Mouse (Mus musculus): ENCODE data around the gene Dcst1. TPM values are rescaled to one million over a fixed set of nuclear protein-coding genes. Genes with fewer than 3 reads are reported as not detected.

The Dcst1 gene
- polyA plus RNA-seq, 1 experiment, result not detected

- Histone ChIP-seq H3K36me3 (ENCODE audit: control insufficient read depth) (peaks cover 12% of the 10 kb centered on the region), H3K4me1 (ENCODE audit: control insufficient read depth) (peaks cover 19% of the 10 kb centered on the region), H3K27me3 (ENCODE audit: control insufficient read depth) (no peaks in the 10 kb centered on the region), H3K9me3 (ENCODE audit: control insufficient read depth, low read length) (no peaks in the 10 kb centered on the region), H3K4me3 (replicated peaks) (no peak overlapping the region)
- TF ChIP-seq TAL1 (IDR thresholded peaks at IDR 0.05; ENCODE audit: low read length) (no peak), GATA1 (IDR thresholded peaks at IDR 0.05; ENCODE audit: low read length) (no peak)
These were observed 19.5 kb upstream of the Dcst1 start for GRCm38 (mm10) chr3:89384331-89385076.

- peaks cover 14% of the 10 kb centered on the region for H3K36me3 ChIP-seq (ENCODE audit: control insufficient read depth)
- no peaks in the 10 kb centered on the region for H3K27me3 ChIP-seq (ENCODE audit: control insufficient read depth)
- no peak overlapping the region for H3K4me3 ChIP-seq (replicated peaks)
- H3K9me3 ChIP-seq (ENCODE audit: control insufficient read depth, low read length), result no peaks in the 10 kb centered on the region
- TF ChIP-seq TAL1 (IDR thresholded peaks at IDR 0.05; ENCODE audit: low read length) (no peak), GATA1 (IDR thresholded peaks at IDR 0.05; ENCODE audit: low read length) (no peak)
- peaks cover 19% of the 10 kb centered on the region for H3K4me1 ChIP-seq (ENCODE audit: control insufficient read depth)
These were observed 18.7 kb upstream of the Dcst1 start for GRCm38 (mm10) chr3:89383651-89384255.

GRCm38 (mm10) chr3:89382950-89383349 is 17.9 kb upstream of the Dcst1 start:
- Histone ChIP-seq H3K27me3 (ENCODE audit: control insufficient read depth) (no peaks in the 10 kb centered on the region), H3K9me3 (ENCODE audit: control insufficient read depth, low read length) (no peaks in the 10 kb centered on the region), H3K4me1 (ENCODE audit: control insufficient read depth) (peaks cover 19% of the 10 kb centered on the region), H3K36me3 (ENCODE audit: control insufficient read depth) (peaks cover 14% of the 10 kb centered on the region), H3K4me3 (replicated peaks) (no peak overlapping the region)
- TF ChIP-seq GATA1 (IDR thresholded peaks at IDR 0.05; ENCODE audit: low read length) (no peak), TAL1 (IDR thresholded peaks at IDR 0.05; ENCODE audit: low read length) (no peak)

GRCm38 (mm10) chr3:89382033-89382882 is 17.2 kb upstream of the Dcst1 start:
- Histone ChIP-seq H3K9me3 (ENCODE audit: control insufficient read depth, low read length) (no peaks in the 10 kb centered on the region), H3K27me3 (ENCODE audit: control insufficient read depth) (no peaks in the 10 kb centered on the region), H3K4me3 (replicated peaks) (no peak overlapping the region), H3K36me3 (ENCODE audit: control insufficient read depth) (peaks cover 14% of the 10 kb centered on the region), H3K4me1 (ENCODE audit: control insufficient read depth) (peaks cover 14% of the 10 kb centered on the region)
- TF ChIP-seq TAL1 (IDR thresholded peaks at IDR 0.05; ENCODE audit: low read length) (no peak), GATA1 (IDR thresholded peaks at IDR 0.05; ENCODE audit: low read length) (no peak)

GRCm38 (mm10) chr3:89381233-89381632 is 16.2 kb upstream of the Dcst1 start:
- H3K4me1 ChIP-seq (ENCODE audit: control insufficient read depth), result peaks cover 13% of the 10 kb centered on the region
- no peaks in the 10 kb centered on the region for H3K27me3 ChIP-seq (ENCODE audit: control insufficient read depth)
- peaks cover 14% of the 10 kb centered on the region for H3K36me3 ChIP-seq (ENCODE audit: control insufficient read depth)
- H3K4me3 ChIP-seq (replicated peaks), result no peak overlapping the region
- TF ChIP-seq GATA1 (IDR thresholded peaks at IDR 0.05; ENCODE audit: low read length) (no peak), TAL1 (IDR thresholded peaks at IDR 0.05; ENCODE audit: low read length) (no peak)
- no peaks in the 10 kb centered on the region for H3K9me3 ChIP-seq (ENCODE audit: control insufficient read depth, low read length)

GRCm38 (mm10) chr3:89380711-89381110 is 15.7 kb upstream of the Dcst1 start:
- H3K4me1 ChIP-seq (ENCODE audit: control insufficient read depth), result peaks cover 13% of the 10 kb centered on the region

GRCm38 (mm10) chr3:89380291-89380690 is 15.2 kb upstream of the Dcst1 start:
- TF ChIP-seq TAL1 (IDR thresholded peaks at IDR 0.05; ENCODE audit: low read length) (no peak), GATA1 (IDR thresholded peaks at IDR 0.05; ENCODE audit: low read length) (no peak)
- peaks cover 14% of the 10 kb centered on the region for H3K36me3 ChIP-seq (ENCODE audit: control insufficient read depth)
- no peak overlapping the region for H3K4me3 ChIP-seq (replicated peaks)
- H3K4me1 ChIP-seq (ENCODE audit: control insufficient read depth), result peaks cover 13% of the 10 kb centered on the region
- H3K27me3 ChIP-seq (ENCODE audit: control insufficient read depth), result no peaks in the 10 kb centered on the region
- H3K9me3 ChIP-seq (ENCODE audit: control insufficient read depth, low read length), result no peaks in the 10 kb centered on the region

More at GRCm38 (mm10) chr3:89380711-89381110, 15.7 kb upstream of the Dcst1 start:
- H3K4me3 ChIP-seq (replicated peaks), result no peak overlapping the region
- no peaks in the 10 kb centered on the region for H3K9me3 ChIP-seq (ENCODE audit: control insufficient read depth, low read length)
- TF ChIP-seq GATA1 (IDR thresholded peaks at IDR 0.05; ENCODE audit: low read length), result no peak
- TF ChIP-seq TAL1 (IDR thresholded peaks at IDR 0.05; ENCODE audit: low read length), result no peak
- H3K36me3 ChIP-seq (ENCODE audit: control insufficient read depth), result peaks cover 14% of the 10 kb centered on the region
- H3K27me3 ChIP-seq (ENCODE audit: control insufficient read depth), result no peaks in the 10 kb centered on the region

DNA sequence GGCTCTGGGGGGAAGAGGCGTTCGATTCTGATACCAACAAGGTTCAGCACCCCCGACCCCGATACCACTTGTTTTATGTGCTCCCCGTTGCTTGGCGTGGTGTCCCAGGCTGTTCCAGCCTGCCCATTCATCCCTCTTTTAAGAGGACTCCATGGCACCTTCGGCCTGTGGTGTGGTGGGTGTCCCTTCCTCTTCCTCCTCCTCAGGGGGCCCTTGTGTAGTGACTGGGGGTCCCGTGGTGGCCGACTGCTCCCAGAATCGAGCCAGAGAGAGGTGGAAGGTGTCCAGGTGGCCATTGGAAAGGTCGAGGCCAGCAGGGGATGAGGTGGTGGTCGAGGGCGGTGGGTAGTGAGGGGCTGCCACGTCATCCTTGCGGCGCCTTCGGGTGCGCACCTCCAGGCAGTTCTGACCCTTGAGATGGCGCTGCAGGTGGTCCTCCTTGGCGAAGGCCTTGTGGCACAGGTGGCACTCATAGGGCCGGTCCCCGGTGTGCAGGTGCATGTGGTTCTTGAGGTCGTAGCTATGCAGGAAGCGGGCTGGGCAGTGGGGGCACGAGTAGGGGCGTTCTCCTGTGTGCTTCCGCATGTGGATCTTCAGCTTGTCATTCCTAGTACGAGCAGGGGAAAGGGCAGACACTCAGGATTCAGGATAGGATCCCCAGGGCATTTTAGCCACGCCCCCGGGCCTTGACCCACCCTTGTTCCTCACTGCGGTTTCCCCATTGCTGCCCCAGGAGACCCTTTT is 14.5 kb upstream of the Dcst1 start:
- H3K27me3 ChIP-seq (ENCODE audit: control insufficient read depth), result no peaks in the 10 kb centered on the region
- H3K36me3 ChIP-seq (ENCODE audit: control insufficient read depth), result peaks cover 14% of the 10 kb centered on the region
- H3K4me3 ChIP-seq (replicated peaks), result no peak overlapping the region
- no peaks in the 10 kb centered on the region for H3K9me3 ChIP-seq (ENCODE audit: control insufficient read depth, low read length)
- TF ChIP-seq TAL1 (IDR thresholded peaks at IDR 0.05; ENCODE audit: low read length), result no peak
- no peak for TF ChIP-seq GATA1 (IDR thresholded peaks at IDR 0.05; ENCODE audit: low read length)
- H3K4me1 ChIP-seq (ENCODE audit: control insufficient read depth), result peaks cover 13% of the 10 kb centered on the region
